Mouse (Mus musculus): ENCODE results near the gene Kat2a. TPM values are rescaled to one million over a fixed set of nuclear protein-coding genes. Genes with fewer than 3 reads are reported as not detected.

Kat2a gene
- polyA plus RNA-seq, 1 experiment from 2014 or later, result 34.7 TPM

GRCm38 (mm10) chr11:100690389-100690788 is 21.9 kb downstream of the Kat2a start:
- H3K9ac ChIP-seq, result no peak overlapping the region
- H3K9me3 ChIP-seq, result no peaks in the 10 kb centered on the region
- H3K4me1 ChIP-seq, result peaks cover 14% of the 10 kb centered on the region
- H3K27ac ChIP-seq (replicated peaks), result no peak overlapping the region
- WGBS, result 63% methylated on average over 7 of the region's 7 CpGs
- no peak overlapping the region for H3K4me2 ChIP-seq
- peaks cover 46% of the 10 kb centered on the region for H3K27me3 ChIP-seq (replicated peaks)
- ATAC-seq (ENCODE audit: extremely low read depth, insufficient number of reproducible peaks, low FRiP score, low TSS enrichment), result no peak
- no peaks in the 10 kb centered on the region for H3K36me3 ChIP-seq
- H3K4me3 ChIP-seq, result no peak overlapping the region

GRCm38 (mm10) chr11:100688443-100688842 is 23.8 kb downstream of the Kat2a start:
- Histone ChIP-seq H3K27me3 (replicated peaks) (peaks cover 39% of the 10 kb centered on the region), H3K9me3 (no peaks in the 10 kb centered on the region), H3K4me3 (no peak overlapping the region), H3K4me2 (no peak overlapping the region), H3K4me1 (peaks cover 14% of the 10 kb centered on the region), H3K27ac (replicated peaks) (no peak overlapping the region), H3K9ac (no peak overlapping the region), H3K36me3 (no peaks in the 10 kb centered on the region)
- ATAC-seq (ENCODE audit: extremely low read depth, insufficient number of reproducible peaks, low FRiP score, low TSS enrichment), result no peak
- 64% methylated on average over 4 of the region's 4 CpGs for WGBS

- peaks cover 27% of the 10 kb centered on the region for H3K27me3 ChIP-seq (replicated peaks)
- no peak overlapping the region for H3K9ac ChIP-seq
- H3K36me3 ChIP-seq, result no peaks in the 10 kb centered on the region
- H3K4me2 ChIP-seq, result no peak overlapping the region
- H3K9me3 ChIP-seq, result no peaks in the 10 kb centered on the region
- ATAC-seq (ENCODE audit: extremely low read depth, insufficient number of reproducible peaks, low FRiP score, low TSS enrichment), result no peak
- 69% methylated on average over 7 of the region's 7 CpGs for WGBS
- H3K27ac ChIP-seq (replicated peaks), result no peak overlapping the region
- no peak overlapping the region for H3K4me3 ChIP-seq
- peaks cover 8% of the 10 kb centered on the region for H3K4me1 ChIP-seq
Measured at GRCm38 (mm10) chr11:100687265-100687664, 25.0 kb downstream of the Kat2a start.

- Histone ChIP-seq H3K27me3 (replicated peaks) (peaks cover 8% of the 10 kb centered on the region), H3K9me3 (no peaks in the 10 kb centered on the region), H3K9ac (no peak overlapping the region), H3K36me3 (no peaks in the 10 kb centered on the region), H3K4me1 (0 out of 2 replicates have a peak, but pooled peaks cover 2% of the 10 kb centered on the region), H3K27ac (replicated peaks) (no peak overlapping the region), H3K4me3 (no peak overlapping the region), H3K4me2 (no peak overlapping the region)
- no peak for ATAC-seq (ENCODE audit: extremely low read depth, insufficient number of reproducible peaks, low FRiP score, low TSS enrichment)
- WGBS, result 88% methylated on average over 2 of the region's 3 CpGs
Measured at GRCm38 (mm10) chr11:100685371-100685770, 26.9 kb downstream of the Kat2a start.

GRCm38 (mm10) chr11:100684084-100684483 is 28.2 kb downstream of the Kat2a start:
- Histone ChIP-seq H3K4me2 (no peak overlapping the region), H3K36me3 (no peaks in the 10 kb centered on the region), H3K9me3 (no peaks in the 10 kb centered on the region), H3K4me3 (no peak overlapping the region), H3K9ac (no peak overlapping the region), H3K27me3 (replicated peaks) (0 out of 2 replicates have a peak, but pooled peaks cover 4% of the 10 kb centered on the region), H3K4me1 (0 out of 2 replicates have a peak, but pooled peaks cover 2% of the 10 kb centered on the region), H3K27ac (replicated peaks) (no peak overlapping the region)
- WGBS, result 50% methylated on average over 2 of the region's 2 CpGs
- ATAC-seq (ENCODE audit: extremely low read depth, insufficient number of reproducible peaks, low FRiP score, low TSS enrichment), result no peak

GRCm38 (mm10) chr11:100682526-100682925 is 29.7 kb downstream of the Kat2a start:
- ATAC-seq (ENCODE audit: extremely low read depth, insufficient number of reproducible peaks, low FRiP score, low TSS enrichment), result no peak
- 0 out of 2 replicates have a peak, but pooled peaks cover 5% of the 10 kb centered on the region for H3K4me1 ChIP-seq
- 0 out of 2 replicates have a peak, but pooled peaks cover 2% of the 10 kb centered on the region for H3K27me3 ChIP-seq (replicated peaks)
- H3K9me3 ChIP-seq, result no peaks in the 10 kb centered on the region
- no peak overlapping the region for H3K27ac ChIP-seq (replicated peaks)
- no peaks in the 10 kb centered on the region for H3K36me3 ChIP-seq
- WGBS, result 75% methylated on average over 5 of the region's 5 CpGs
- H3K4me2 ChIP-seq, result no peak overlapping the region
- no peak overlapping the region for H3K4me3 ChIP-seq
- no peak overlapping the region for H3K9ac ChIP-seq

- no peak for ATAC-seq (ENCODE audit: extremely low read depth, insufficient number of reproducible peaks, low FRiP score, low TSS enrichment)
- no peaks in the 10 kb centered on the region for H3K9me3 ChIP-seq
- H3K4me2 ChIP-seq, result no peak overlapping the region
- H3K4me3 ChIP-seq, result no peak overlapping the region
- H3K27me3 ChIP-seq (replicated peaks), result 0 out of 2 replicates have a peak, but pooled peaks cover 2% of the 10 kb centered on the region
- H3K27ac ChIP-seq (replicated peaks), result no peak overlapping the region
- 0 out of 2 replicates have a peak overlapping the region, but pooled peaks have one; percentile 14 for H3K9ac ChIP-seq
- no peaks in the 10 kb centered on the region for H3K36me3 ChIP-seq
- 57% methylated on average over 5 of the region's 5 CpGs for whole genome bisulfite sequencing
- 0 out of 2 replicates have a peak, but pooled peaks cover 8% of the 10 kb centered on the region for H3K4me1 ChIP-seq
Measured at GRCm38 (mm10) chr11:100681826-100682225, 30.4 kb downstream of the Kat2a start.

GRCm38 (mm10) chr11:100677810-100678209 is 34.5 kb downstream of the Kat2a start:
- Histone ChIP-seq H3K4me1 (peaks cover 15% of the 10 kb centered on the region), H3K4me3 (no peak overlapping the region), H3K36me3 (no peaks in the 10 kb centered on the region), H3K9ac (no peak overlapping the region), H3K4me2 (no peak overlapping the region), H3K27ac (replicated peaks) (no peak overlapping the region), H3K9me3 (no peaks in the 10 kb centered on the region), H3K27me3 (replicated peaks) (peaks cover 35% of the 10 kb centered on the region)
- no peak for ATAC-seq (ENCODE audit: extremely low read depth, insufficient number of reproducible peaks, low FRiP score, low TSS enrichment)
- 40% methylated on average over 7 of the region's 7 CpGs for WGBS

- whole genome bisulfite sequencing, result 6% methylated on average over 23 of the region's 23 CpGs
- Histone ChIP-seq H3K4me2 (peak overlapping the region; percentile 53), H3K9ac (peak overlapping the region; percentile 58), H3K27ac (replicated peaks) (no peak overlapping the region), H3K27me3 (replicated peaks) (peaks cover 46% of the 10 kb centered on the region), H3K4me1 (peaks cover 23% of the 10 kb centered on the region), H3K9me3 (no peaks in the 10 kb centered on the region), H3K4me3 (peak overlapping the region; percentile 30), H3K36me3 (no peaks in the 10 kb centered on the region)
- no peak for ATAC-seq (ENCODE audit: extremely low read depth, insufficient number of reproducible peaks, low FRiP score, low TSS enrichment)
Measured at GRCm38 (mm10) chr11:100673169-100673568, 39.1 kb downstream of the Kat2a start.

- H3K36me3 ChIP-seq, result no peaks in the 10 kb centered on the region
- 17% methylated on average over 2 of the region's 2 CpGs for WGBS
- H3K4me3 ChIP-seq, result no peak overlapping the region
- H3K9me3 ChIP-seq, result no peaks in the 10 kb centered on the region
- H3K27ac ChIP-seq (replicated peaks), result no peak overlapping the region
- H3K4me2 ChIP-seq, result no peak overlapping the region
- H3K4me1 ChIP-seq, result peaks cover 18% of the 10 kb centered on the region
- H3K27me3 ChIP-seq (replicated peaks), result peaks cover 44% of the 10 kb centered on the region
- no peak overlapping the region for H3K9ac ChIP-seq
- no peak for ATAC-seq (ENCODE audit: extremely low read depth, insufficient number of reproducible peaks, low FRiP score, low TSS enrichment)
Measured at GRCm38 (mm10) chr11:100671956-100672355, 40.3 kb downstream of the Kat2a start.

GRCm38 (mm10) chr11:100671049-100671448 is 41.2 kb downstream of the Kat2a start:
- no peak overlapping the region for H3K4me3 ChIP-seq
- no peak for ATAC-seq (ENCODE audit: extremely low read depth, insufficient number of reproducible peaks, low FRiP score, low TSS enrichment)
- no peaks in the 10 kb centered on the region for H3K9me3 ChIP-seq
- peaks cover 18% of the 10 kb centered on the region for H3K4me1 ChIP-seq
- H3K9ac ChIP-seq, result no peak overlapping the region
- no peak overlapping the region for H3K27ac ChIP-seq (replicated peaks)
- H3K27me3 ChIP-seq (replicated peaks), result peaks cover 44% of the 10 kb centered on the region
- H3K36me3 ChIP-seq, result no peaks in the 10 kb centered on the region
- no peak overlapping the region for H3K4me2 ChIP-seq
- WGBS, result 83% methylated on average over 1 of the region's 1 CpGs

- no peak for ATAC-seq (ENCODE audit: extremely low read depth, insufficient number of reproducible peaks, low FRiP score, low TSS enrichment)
- 63% methylated on average over 10 of the region's 10 CpGs for WGBS
Measured at GRCm38 (mm10) chr11:100659806-100660205, 52.5 kb downstream of the Kat2a start.

More at GRCm38 (mm10) chr11:100659806-100660205, 52.5 kb downstream of the Kat2a start:
- Histone ChIP-seq H3K4me1 (peaks cover 26% of the 10 kb centered on the region), H3K36me3 (no peaks in the 10 kb centered on the region), H3K9ac (no peak overlapping the region), H3K27me3 (replicated peaks) (no peaks in the 10 kb centered on the region), H3K4me2 (no peak overlapping the region), H3K9me3 (no peaks in the 10 kb centered on the region), H3K27ac (replicated peaks) (no peak overlapping the region), H3K4me3 (no peak overlapping the region)
